Mouse (Mus musculus): ENCODE results near the gene Adgrg1. TPM values are rescaled to one million over a fixed set of nuclear protein-coding genes. Genes with fewer than 3 reads are reported as not detected.

The Adgrg1 gene
- total RNA-seq, 2 experiments from 2014 or later = 22.7 to 25.6 TPM

DNA sequence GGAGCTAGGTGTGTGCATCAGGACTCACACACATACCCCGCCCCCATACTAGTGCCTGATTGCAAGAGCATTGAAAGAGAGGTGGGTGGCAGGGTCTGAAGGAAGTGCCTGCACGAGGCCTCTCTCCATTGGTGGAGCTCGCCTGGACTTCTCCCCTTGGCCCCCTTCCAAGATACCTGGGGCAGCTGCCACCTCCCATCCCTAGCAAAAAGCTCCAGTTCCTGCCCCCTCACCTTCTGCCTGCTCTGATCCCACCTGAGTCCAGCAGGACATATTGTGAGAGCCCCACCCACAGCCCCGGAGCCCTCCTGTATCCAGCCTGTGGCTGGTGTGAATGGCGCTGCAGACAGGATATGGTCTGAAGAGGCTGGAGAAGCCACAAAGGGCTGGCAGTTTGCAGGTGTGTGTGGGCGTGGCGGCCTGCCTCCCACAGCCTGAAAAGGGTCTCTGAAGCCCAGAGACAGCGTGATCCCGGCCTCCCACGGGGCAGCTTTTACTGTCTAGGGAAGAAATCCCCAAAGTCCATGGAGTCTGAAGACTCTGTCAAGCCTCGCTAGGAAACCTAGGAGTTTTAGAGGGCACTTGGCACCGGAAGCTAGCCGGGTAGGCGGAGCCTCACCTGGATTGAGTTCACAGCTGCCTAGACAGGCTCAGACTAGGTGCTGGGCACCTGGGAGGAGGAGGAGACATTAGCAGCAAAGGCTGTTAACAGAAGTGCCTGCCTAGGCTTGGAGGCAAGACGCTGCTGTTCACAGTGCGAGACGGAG lies 2.3 kb downstream of the Adgrg1 start:
- DNase-seq = no peak

DNA sequence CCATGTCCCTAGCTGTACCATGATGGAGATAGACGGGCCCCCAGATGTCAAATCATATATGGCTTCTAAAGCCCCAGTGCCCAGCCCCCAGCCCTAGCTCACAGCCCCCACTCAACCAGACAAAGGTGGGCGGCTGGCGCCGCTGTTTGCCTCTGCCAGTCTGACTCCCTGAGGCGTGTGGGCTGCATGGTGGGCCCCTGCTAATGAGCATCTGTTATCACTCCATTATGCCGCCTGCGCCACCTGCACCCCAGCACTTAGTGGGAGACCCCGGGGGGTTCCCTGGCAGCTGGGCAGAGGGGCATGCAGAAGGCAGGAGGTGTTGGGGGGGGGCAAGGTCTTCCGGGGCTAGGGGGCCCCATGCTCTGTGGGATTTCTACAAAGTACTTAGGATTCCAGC lies 3.6 kb downstream of the Adgrg1 start:
- no peak for DNase-seq

DNA sequence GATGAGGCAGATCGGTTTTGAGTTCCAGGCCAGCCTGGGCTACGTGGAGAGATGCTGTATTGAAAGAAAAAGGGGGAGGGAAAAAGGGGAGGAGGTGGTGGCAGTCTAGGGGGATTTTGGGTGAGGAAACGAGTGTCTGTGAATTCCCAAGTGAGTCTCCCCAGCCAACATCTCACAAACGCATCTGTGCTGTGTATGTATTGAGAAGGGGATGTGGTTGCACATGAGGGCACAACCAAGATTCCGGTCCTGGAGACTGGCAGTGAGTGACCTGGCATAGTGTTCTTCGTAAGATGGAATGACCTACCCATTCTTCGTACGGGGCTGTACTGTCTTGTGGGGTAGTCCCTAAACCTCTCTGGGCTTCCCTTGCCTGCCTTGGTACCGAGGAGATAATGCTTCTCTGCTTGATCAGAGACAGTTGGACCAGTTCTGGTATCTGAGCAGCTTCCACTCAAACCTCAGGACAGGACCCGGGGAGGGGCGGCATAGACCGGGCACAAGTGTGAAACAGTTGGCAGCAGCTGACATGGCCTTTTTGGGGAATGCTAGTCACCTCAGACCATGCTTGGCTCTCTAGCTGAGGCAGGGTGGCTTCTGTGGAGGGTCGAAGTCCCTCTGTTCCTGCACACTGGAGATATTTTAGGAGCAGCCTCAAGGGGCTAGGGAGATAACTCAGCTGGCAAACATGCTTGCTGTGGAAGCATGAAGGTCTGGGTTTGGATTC lies 4.2 kb downstream of the Adgrg1 start:
- DNase-seq = no peak

DNA sequence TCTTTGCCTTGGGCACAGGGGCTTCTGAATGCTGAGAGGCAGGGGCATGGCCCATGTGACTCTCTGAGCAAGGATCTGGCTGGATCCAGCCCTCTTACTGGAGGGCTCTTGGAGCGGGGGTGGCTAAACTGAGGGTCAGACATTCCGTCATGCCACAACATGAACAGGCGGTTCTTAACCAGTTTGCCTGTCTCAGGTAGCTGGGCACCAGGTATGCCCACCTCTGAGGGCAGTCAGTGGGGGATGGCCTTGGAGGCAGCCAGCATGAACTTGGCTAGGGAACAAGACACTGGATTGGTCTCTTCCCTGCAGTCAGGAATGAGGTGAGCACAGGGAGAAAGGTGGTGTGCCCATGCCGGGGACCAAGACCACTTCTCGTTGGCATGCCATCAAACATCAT lies 5.6 kb downstream of the Adgrg1 start:
- no peak for DNase-seq

DNA sequence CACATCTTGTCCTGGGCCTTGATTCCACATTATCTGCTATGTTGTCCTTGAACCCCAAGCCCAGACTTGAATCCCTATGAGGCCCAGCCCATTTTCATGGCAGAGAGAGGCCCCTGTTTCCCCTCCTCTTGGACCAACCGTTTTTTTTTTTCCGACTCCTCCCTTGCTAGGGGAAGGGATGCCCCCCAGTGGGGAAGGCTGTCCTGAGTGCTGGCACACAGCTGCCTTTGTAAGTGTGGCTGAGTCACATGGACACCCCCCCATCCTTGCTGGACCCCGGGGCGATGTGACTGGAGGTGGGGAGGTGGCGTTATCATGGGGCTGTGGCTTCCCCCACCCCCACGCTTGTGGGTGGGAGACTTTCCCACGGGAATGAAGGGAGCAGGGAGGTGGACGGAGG lies 6.4 kb downstream of the Adgrg1 start:
- DNase-seq = no peak

DNA sequence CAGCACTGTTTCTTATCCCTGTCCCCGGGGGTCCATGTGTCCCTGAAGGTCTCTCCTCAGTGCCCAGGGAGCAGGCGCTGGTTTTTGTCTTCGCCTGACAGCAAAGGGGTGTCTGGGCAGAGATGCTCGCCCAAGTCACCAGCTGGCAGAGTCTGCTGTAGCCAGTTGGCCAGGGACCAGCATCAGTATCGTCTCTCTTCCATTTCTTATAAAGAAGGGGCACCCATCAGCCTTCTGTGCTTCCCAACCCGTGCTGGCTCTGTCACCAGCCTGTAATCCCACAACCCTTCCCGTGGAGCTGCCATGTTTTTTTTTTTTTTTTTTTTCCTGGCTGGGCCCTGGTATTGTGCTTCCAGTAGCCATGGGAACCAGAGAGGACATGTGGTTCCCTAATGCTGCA lies 7.3 kb downstream of the Adgrg1 start:
- no peak for DNase-seq

DNA sequence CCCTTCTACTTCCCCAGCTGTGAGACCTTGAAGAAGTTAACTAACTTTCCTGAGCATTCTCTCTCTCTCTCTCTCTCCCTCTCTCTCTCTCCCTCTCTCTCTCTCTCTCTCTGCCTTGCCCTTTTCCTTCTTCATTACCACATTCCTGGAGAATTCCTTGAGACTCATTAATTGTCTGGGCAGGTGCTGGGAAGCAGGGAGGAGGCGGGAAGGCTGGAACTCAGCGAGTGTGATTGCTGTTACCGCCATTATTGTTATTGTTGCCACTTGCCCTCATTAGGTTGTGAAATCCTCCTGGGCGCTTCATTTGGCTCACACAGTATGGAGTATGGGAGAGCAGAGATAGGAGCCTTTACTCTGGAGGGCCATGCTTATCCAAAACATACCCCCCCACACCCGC lies 8.6 kb downstream of the Adgrg1 start:
- DNase-seq = no peak

DNA sequence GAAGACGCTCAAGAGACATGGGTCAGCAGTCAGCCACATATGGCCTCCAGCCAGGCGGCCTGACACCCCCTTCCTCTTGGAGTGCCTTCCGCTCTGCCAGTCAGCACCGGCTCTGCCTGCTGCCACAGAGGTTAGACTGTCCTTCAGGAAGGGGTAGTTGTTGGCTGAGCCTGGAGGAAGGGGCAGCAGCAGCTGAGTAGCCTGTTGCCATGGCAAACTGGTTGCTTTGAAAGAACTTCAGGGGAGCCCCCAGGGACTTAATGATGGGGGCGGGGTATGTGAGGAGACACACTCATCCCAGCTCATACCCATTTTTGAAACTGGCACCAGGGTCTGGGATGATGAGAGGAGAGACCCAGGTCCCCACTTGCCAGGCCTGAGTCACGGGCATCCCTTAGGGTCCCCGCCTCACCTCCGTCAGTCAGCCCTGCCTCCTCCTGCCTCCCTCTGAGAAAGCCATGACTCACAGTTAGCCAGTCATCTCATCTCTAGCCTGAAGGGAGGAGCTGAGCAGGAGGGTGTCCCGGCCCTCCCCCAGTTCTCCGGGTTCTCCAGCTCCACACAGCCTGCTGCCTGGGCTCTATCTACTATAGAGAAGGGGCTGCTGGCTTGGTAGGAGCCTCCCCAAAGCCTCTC lies 9.4 kb downstream of the Adgrg1 start:
- DNase-seq = peak; percentile 75

DNA sequence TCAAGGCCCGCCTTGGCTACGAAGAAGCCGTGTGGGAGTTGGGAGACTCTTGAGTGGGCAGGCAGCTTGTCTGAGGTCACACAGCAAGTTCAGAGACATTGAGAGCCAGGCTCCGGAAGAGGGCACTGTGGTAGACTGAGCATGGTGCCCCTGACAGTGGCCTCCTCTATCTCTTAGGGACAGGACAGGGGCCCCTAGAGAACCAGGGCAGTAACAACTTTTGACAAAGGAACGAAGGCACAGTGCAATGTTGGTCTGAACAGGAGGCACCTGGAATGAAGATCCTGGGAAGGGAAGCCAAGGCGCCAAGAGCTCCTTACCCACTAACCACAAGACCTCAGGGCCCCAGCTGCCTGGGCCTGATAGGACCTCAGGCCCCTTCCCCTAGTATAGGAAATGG lies 10.5 kb downstream of the Adgrg1 start:
- DNase-seq = no peak

DNA sequence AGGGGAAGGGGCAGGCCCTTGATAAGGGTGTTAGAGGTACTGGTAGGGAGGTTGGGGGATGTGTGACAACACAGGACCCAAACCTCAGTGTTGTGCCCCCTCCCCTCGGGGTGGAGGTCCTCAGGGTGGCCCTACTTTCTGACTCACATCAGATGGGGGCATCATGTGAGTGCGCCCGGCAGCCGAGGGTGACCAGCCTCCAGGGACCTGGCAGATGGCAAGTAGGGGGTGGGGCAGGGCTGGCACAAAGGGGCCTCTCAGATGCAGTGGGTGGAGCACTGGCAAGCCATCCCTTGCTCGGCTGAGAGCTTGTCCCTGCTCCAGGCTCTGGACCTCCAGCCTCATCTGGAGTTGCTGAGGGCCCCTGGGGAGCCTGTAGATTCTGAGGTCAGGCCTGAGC lies 12.1 kb downstream of the Adgrg1 start:
- peak; percentile 51 for DNase-seq

DNA sequence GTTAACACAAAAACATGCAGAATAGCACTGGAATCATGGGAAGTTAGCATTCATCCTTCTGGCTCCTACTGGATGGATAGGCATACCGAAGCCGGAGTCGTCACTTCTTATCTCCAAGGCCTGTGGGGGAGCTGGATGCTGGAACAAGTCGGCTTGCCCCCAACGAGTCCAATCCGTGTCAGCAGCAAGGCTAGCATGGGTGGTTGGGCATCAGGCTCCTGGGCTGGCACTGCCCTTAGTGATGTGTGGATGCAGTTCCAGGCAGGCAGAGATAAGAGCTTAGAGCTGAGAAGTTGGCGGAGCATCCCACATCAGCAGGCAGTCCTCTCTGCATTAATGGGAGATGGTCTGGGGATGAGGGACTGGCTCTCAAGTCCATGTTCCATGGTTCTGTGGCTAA lies 13.0 kb downstream of the Adgrg1 start:
- no peak for DNase-seq

DNA sequence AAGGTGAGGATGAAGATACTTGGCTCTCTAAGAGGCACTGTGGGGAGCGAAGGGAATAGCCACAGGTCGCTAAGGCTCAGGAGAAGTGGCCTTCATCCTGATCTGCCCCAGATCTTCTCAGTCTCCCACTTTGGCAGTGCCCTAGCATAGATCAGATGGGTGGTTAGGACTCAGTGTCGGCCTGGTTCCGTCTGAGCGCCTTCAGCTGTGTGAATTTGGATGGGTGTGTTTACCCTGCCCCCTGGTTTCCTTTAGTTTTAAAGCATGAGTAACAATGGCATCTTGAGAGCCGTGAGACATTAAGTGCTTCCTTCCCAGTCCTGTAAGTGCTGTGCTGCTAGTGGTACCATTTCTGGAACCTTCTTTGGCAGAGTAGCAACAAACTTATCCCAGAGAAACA lies 14.1 kb downstream of the Adgrg1 start:
- no peak for DNase-seq

DNA sequence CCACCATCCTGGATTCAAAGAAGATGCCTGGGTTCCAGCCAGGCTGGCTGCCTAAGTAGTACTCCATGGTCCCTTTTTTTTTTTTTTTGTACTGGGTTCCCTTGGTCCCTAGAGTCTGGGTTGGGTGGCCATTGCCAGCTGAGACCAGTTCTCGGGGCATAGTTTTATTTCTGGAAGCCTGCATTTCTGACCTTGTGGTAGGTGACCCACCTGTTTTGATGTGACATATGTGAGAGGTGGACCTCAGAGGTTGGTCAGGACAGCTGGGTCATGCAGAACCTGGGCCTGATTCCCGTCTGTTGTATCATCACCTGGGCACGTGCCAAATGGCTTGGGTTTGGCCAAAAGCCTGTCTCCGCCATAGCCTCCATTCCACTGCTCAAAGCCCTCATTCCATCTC lies 15.2 kb downstream of the Adgrg1 start:
- DNase-seq = no peak

DNA sequence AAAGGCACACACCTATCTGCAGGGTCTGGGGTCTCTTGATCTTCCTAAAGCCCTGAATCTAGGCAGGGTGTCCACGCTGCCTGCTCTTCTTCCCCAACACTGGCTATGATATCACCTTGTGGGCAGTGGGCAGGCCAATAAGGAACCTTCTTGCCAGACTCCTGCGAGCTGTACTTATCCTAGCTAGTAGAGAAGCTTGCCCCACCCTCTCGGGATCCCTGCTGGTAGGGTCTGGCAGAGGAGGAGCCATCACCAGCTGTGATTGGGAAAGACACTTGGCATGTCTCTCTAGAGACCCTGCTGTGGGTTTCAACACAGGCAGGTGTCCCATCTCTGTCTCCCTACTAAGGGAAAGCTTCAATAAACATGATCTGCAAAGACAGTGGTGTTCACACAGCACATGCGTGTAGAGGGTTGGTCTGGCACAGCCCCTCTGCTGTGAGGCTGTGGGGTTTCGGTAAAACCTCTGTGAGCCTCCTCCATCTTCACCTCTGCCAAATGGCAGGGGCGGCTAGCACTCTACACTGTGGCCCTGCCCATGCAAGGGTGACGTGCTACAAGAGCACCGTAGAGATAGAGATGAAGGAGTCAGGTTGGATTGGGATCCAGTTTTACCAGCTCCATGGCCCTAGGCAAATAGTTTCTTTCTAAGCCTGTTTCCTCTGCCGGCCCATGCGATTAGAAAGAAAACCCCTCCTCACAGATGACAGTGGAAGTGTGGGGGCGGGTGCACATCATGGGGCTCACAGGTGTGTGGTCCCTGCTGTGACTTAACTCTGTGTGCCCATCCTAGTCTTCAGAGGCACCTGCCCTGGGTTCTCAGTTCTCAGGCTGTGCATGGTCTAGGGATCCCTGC lies 16.3 kb downstream of the Adgrg1 start:
- DNase-seq = no peak

DNA sequence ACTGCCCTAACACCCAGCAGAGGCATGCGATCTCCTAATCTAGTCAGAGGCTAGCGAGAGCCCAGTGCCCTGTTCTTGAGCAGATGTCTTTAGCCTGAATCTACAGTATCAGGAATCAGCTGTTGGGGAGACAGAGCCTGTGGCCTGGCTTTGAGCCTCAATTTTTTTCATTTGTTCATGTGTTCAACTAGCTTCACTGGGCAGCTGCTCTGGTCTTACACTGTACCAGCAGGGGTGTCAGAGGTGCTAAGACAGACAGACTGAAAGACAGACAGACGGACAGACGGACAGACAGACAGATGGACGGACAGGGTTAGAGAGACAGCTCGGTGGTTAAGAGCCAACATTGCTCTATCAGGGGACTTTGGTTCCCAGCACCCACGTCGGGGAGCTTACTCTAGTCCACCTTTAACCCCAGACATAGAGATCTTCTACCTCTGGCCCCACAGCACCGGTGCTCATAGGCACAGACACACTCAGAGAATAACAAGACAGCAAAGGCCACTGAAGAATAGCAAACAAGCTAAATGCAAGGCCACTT lies 17.0 kb downstream of the Adgrg1 start:
- no peak for DNase-seq

DNA sequence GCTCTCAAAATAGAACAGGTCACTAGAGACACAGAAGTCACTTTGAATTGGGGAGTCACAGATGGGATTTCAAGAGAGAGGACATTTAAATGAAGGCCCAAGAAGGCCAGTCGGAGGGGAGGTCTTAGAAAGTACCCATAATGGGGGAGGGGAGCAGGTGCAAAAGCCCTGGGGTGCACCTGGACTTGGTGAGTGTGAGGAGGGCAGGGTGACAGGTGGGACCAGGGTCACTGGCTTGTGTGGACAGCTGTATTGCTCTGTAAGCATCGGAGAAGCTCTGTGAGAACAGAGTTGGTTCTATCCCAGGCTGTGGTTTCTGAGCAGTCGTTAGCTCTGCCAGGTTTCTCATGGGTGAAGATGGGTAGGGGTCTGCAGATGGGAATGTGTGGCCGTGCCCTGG lies 17.5 kb downstream of the Adgrg1 start:
- no peak for DNase-seq

DNA sequence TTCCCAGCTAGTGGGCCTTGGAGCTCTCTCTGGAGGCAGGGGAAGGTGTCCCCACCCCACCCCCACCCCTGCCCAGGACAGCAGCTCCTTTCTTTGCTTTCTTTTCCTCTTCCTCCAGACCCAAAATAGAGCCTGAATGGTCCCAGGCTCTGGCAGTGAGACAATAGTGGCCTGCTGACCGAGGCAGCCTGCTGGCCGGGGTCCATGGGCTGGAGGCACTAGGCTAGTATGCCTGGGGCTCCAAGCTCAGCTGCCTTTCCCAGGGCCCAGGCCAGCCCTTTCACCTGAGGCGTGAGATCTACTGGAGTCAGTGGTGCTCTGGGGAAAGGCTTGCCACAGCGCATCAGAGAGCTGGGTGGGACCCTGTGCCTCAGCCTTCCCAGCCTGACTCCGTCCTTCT lies 18.0 kb downstream of the Adgrg1 start:
- DNase-seq = peak; percentile 79

DNA sequence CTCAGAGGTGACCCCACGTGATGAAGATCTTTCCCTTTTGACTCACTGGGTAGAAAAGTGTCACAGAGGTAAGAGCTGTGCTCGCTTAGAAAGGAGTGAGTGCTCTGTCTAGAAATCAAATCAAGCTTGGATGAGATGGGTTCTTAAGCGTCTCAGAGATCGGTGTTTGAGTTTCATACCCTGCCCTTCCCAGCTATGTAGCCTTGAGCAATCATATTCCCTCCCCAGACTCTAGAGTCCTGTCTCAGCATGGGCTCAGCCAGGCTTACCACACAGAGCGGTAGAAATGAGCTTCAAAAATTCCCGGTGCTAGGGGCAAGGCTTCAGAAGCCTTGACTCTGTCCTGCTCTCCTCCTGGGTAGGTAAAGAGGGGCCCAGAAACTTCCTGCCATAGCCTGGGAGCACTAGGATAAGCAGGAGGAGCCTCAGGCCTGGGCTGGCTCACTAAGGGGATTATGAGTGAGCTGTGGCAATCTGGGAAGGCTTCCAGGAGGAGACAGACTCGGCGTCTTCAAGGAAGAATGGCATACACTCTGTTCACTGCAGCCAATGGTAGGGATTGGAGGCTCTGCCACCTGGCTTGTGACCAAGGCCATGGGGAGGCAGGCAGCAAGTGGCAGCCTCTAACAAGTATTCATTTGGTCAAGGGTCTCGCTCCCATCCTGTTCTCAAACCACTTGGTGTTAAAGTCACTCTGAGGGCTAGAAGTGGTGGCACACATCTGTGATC lies 18.6 kb downstream of the Adgrg1 start:
- no peak for DNase-seq

DNA sequence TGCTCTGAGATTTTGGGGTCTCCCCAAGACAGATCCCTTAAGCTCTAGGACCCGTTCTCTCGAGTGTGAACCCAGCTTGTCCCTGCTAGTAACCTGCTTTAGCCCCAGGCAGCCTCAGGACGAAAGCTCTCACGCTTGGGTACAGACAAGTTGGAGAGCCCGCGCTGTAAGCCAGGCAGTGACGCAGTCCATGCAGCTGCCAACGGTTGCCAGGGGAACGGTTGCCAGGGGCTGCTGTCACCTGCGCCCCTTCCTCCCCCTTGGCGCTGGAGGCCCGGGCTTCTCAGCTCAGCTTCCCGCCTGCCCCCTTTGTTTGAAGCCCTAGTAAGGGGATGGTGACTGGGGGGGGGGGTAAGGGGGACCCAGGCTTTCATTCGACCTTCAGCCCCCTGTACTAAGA lies 19.5 kb downstream of the Adgrg1 start:
- peak; percentile 81 for DNase-seq

DNA sequence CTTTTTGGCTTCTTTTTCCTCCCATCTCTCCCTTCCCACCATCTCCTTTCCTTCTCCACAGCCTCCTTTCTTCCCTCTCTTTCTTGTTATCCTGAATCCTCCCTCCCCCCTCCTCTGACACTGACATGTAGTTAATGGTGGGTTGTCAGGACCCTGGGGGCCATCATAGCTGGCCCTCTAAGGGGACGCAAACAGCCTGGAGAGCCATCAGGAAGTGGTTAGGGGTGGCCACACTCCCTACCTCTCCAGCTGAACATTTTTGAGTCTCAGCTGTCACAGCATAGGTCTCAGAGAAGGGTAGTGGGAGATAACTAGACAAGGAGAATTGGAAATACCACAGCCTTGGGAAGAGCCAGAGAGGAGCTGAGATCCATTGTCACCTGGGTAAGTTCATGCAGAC lies 20.0 kb downstream of the Adgrg1 start:
- no peak for DNase-seq

DNA sequence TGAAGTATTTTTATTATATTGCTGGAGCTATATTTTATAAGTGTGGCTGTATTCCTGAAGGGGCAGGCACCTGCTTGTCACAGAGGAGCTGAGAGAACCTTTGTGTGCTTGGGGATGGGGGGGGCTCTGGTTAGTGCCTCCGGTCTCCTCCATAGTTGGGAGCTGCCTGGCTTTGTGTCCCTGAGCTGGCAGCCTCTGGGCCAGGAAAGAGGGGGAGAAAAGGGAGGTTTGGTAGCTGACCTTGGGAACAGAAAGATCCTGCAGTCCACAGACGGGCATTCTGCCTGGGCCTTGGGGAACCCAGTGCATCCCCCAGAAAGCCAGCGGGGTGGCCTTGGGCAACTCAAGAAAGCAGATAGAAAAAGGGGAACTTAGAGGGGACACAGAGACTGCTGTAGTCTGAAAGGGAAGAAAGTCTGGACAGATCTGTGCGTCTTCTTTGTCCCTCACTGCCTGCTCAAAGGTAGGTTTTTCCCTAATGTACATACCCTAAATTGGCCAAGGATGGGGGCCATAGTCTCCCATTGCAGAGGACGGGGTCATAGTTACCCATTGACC lies 20.9 kb downstream of the Adgrg1 start:
- no peak for DNase-seq

DNA sequence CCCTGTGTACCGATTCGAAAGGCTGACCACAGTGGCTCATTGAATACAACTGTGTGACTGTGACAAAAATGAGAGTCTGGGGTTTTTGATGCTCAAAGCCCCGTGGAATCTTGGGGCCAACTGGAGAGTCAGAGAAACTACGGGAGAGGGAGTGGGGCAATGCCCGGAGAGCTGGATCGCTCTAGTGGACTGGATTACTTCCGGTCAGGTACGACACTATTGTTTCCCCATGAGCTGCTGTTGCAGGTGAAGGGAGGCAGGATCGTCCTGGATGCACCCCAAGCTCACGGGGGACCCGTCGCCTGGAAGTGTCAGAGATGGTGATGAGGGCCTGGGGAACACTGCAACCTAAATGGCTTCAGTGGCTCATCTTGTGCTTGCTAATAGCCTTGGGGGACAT lies 21.5 kb downstream of the Adgrg1 start:
- no peak for DNase-seq

Data from heart, postnatal 4 days (tissue).